Mouse (Mus musculus) heart, postnatal 14 days (tissue): Measurements from ENCODE around the gene Spocd1. TPM values are rescaled to one million over a fixed set of nuclear protein-coding genes. Genes with fewer than 3 reads are reported as not detected.

Experiments used
- DNase-seq, 2 experiments: peaks; one replicate each; pipeline ENCODE4 v3.0.0; 2021 to 2022
- intact Hi-C: fragments of 180-260 bp; cut with DNase I; formaldehyde crosslinking; loops from one replicate; pipeline ENCODE4 v1.15.1; 2025
- total RNA-seq, 2 experiments: library from RNA; stranded (reverse); gene quantifications; 2 replicates each; pipeline ENCODE4 v1.2.3; 2021

Spocd1 gene
- total RNA-seq, 2 experiments from 2014 or later: not detected

GRCm38 (mm10) chr4:129993944-129994695 lies 65.1 kb downstream of the Spocd1 start:
- no peak for DNase-seq
- intact Hi-C loops: no loop called here

GRCm38 (mm10) chr4:129994728-129995127 lies 65.7 kb downstream of the Spocd1 start:
- no peak for DNase-seq
- intact Hi-C loops: no loop called here

DNA sequence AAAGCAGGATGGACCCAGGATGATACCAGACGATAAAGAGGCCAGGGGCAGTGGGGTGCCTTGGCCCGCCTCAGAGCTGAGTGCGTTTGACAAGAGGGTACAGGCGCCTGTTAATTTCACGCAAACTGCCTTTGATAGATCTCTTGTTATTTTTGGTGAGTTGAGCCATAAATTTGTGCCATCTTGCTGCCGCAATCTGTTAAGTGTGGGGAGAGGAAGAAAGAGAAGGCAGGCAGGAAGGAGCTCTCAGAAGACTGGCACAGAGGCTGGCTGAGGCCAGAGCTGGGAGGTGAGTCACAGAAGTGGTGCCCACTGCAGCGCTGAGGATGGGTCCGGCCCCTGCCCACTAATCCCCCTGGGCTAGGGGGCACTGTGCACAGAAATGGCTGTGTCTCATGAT lies 66.2 kb downstream of the Spocd1 start:
- DNase-seq: no peak
- intact Hi-C loops: no loop called here

GRCm38 (mm10) chr4:129996015-129996414 lies 67.0 kb downstream of the Spocd1 start:
- no peak for DNase-seq
- intact Hi-C loops: no loop called here

- intact Hi-C loops: no loop called here
- no peak for DNase-seq
These were observed 69.1 kb downstream of the Spocd1 start for GRCm38 (mm10) chr4:129998124-129998523.

- intact Hi-C loops: no loop called here
These were observed 72.7 kb downstream of the Spocd1 start for GRCm38 (mm10) chr4:130001710-130002109.

DNA sequence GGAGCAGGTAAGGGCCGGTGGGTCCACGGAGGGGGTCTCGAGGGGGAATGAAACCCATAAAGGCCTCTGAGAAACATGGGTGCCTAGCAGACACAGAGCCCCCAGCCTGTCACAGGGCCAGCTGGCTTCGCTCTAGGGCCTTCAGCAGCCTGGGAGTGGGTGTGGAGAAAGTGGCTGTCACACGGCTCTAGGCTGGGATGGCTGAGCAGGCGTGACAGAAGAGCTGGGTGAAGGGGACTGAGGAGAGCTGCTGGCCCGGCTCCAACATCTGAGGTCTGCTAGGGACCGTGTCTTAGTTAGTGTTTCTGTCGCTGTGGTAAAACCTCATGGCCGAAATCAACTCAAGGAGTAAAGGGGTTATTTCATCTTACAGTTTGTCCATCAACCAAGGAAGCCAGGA lies 73.1 kb downstream of the Spocd1 start:
- intact Hi-C loops: no loop called here
- DNase-seq: no peak

More at GRCm38 (mm10) chr4:130001710-130002109, 72.7 kb downstream of the Spocd1 start:
- DNase-seq: no peak

DNA sequence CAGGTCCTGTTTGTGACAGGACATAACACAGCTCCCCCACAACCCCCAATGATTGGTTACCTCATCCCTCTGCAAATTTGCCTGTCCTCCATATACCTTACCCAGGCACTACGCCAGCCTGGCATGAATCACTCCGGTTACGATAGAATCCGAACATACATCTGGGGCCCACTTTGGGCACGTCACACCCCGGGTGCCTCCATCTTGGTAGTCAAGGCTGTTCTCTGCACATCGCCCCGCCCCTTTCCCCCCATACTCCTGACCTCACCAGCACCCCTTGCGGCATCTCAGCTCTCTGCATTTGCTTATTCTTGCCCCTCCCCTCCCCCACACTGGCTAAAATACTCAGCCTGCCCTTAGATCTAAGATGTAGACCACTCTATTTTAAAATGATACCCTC lies 76.5 kb downstream of the Spocd1 start:
- DNase-seq: peak in 1 of 2 experiments; percentile 23
- intact Hi-C loops: no loop called here

GRCm38 (mm10) chr4:130006533-130006932 lies 77.5 kb downstream of the Spocd1 start:
- intact Hi-C loops: no loop called here
- no peak for DNase-seq

Other genes with a start within 250 kb of the Spocd1 start
- gene Tmem39b, start 232.4 kb upstream of the Spocd1 start, total RNA-seq: 1 to 10 TPM; 4.8 to 5.3 TPM
- 10 to 100 TPM; 44.2 to 49.3 TPM for gene Khdrbs1, start 186.9 kb upstream of the Spocd1 start, total RNA-seq
- 100 to 1,000 TPM; 212 to 215 TPM for gene Ptp4a2, start 118.0 kb upstream of the Spocd1 start, total RNA-seq
- gene Adgrb2, start 55.6 kb downstream of the Spocd1 start, total RNA-seq: 1 to 10 TPM; 2.2 to 2.3 TPM
- gene Col16a1, start 118.6 kb downstream of the Spocd1 start, total RNA-seq: 10 to 100 TPM; 13.9 to 19.7 TPM
- 10 to 100 TPM; 37.6 to 39.1 TPM for gene Pef1, start 173.3 kb downstream of the Spocd1 start, total RNA-seq
- gene Hcrtr1, start 210.1 kb downstream of the Spocd1 start, total RNA-seq: under 1 TPM in 1 of 2 experiments, not detected in 1; 0.12 TPM
- gene Tinagl1, start 245.9 kb downstream of the Spocd1 start, total RNA-seq: 10 to 100 TPM; 67.5 to 74.6 TPM